Mouse (Mus musculus): ENCODE results near the gene Caskin2. TPM values are rescaled to one million over a fixed set of nuclear protein-coding genes. Genes with fewer than 3 reads are reported as not detected.

Caskin2 gene
- polyA plus RNA-seq, 1 experiment: not detected

DNA sequence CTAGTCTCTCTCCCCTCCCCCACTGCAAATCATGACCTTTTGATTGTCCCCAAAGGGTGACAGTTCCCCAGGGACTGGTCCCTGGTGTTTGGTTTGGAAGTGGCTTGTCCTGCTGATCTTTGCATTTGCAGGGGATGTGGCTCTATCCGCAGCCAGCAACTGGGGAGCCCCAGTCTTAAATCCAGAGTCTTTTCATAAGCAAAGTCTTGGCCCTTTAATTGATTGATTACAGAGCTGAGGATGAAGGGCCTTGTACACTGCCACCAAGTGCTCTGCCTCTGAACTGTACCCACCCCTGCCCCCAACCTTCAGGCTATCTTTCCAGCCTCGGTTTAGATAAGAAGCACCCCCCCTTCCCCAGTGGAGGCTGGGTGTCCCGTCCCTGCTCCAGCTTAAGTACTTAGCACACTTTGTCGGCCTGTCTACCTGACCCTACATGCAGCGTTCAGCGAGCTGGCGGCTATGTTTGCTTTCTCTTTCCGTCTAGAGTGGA, 19.6 kb upstream of the Caskin2 start:
- no peak overlapping the region for H3K4me3 ChIP-seq (ENCODE audit: insufficient read depth, low read depth, low read length)
- peaks cover 2% of the 10 kb centered on the region; the same call in 1 of the 2 replicates for H3K4me1 ChIP-seq (ENCODE audit: control insufficient read depth, insufficient read depth, low read length)
- WGBS: 63% methylated on average over 8 of the region's 8 CpGs
- TF ChIP-seq CTCF (IDR thresholded peaks at IDR 0.05; ENCODE audit: insufficient read depth, low read depth, low read length) (no peak), POLR2A (IDR thresholded peaks at IDR 0.05; ENCODE audit: insufficient read depth, low read depth, low read length) (no peak)
- no peak overlapping the region for H3K27ac ChIP-seq (ENCODE audit: insufficient read depth, low read depth, low read length)

GRCm38 (mm10) chr11:115832523-115832922, 19.1 kb upstream of the Caskin2 start:
- H3K4me3 ChIP-seq (ENCODE audit: insufficient read depth, low read depth, low read length): no peak overlapping the region
- H3K4me1 ChIP-seq (ENCODE audit: control insufficient read depth, insufficient read depth, low read length): peaks cover 2% of the 10 kb centered on the region; the same call in 1 of the 2 replicates
- no peak overlapping the region for H3K27ac ChIP-seq (ENCODE audit: insufficient read depth, low read depth, low read length)
- WGBS: 52% methylated on average over 8 of the region's 8 CpGs
- TF ChIP-seq POLR2A (IDR thresholded peaks at IDR 0.05; ENCODE audit: insufficient read depth, low read depth, low read length) (no peak), CTCF (IDR thresholded peaks at IDR 0.05; ENCODE audit: insufficient read depth, low read depth, low read length) (no peak)

DNA sequence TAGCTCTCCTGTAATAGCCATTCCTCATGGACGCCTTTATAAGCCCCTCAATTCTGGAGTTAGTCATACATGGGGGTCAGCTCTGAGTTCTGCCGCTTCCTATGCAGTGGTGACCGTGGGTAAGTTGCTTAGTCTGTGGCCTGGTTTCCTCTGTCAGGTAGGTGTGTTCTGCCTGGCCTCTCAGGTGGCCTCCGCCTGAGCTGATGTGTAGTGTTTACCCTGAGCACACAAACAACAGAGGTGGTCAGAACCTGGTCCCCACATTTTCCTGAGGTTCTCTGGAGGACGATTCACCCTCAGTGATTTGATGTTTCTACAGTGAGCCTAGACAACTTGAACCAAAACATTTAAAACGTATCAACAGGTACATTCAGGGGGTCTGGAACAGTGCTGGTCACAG, 18.6 kb upstream of the Caskin2 start:
- TF ChIP-seq CTCF (IDR thresholded peaks at IDR 0.05; ENCODE audit: insufficient read depth, low read depth, low read length) (no peak), POLR2A (IDR thresholded peaks at IDR 0.05; ENCODE audit: insufficient read depth, low read depth, low read length) (no peak)
- 86% methylated on average over 6 of the region's 6 CpGs for WGBS
- H3K27ac ChIP-seq (ENCODE audit: insufficient read depth, low read depth, low read length): no peak overlapping the region
- H3K4me1 ChIP-seq (ENCODE audit: control insufficient read depth, insufficient read depth, low read length): peaks cover 2% of the 10 kb centered on the region; the same call in 1 of the 2 replicates
- no peak overlapping the region for H3K4me3 ChIP-seq (ENCODE audit: insufficient read depth, low read depth, low read length)

GRCm38 (mm10) chr11:115831518-115831917, 18.1 kb upstream of the Caskin2 start:
- H3K27ac ChIP-seq (ENCODE audit: insufficient read depth, low read depth, low read length): no peak overlapping the region
- WGBS: 63% methylated on average over 3 of the region's 3 CpGs
- TF ChIP-seq CTCF (IDR thresholded peaks at IDR 0.05; ENCODE audit: insufficient read depth, low read depth, low read length): no peak
- TF ChIP-seq POLR2A (IDR thresholded peaks at IDR 0.05; ENCODE audit: insufficient read depth, low read depth, low read length): no peak
- H3K4me1 ChIP-seq (ENCODE audit: control insufficient read depth, insufficient read depth, low read length): peaks cover 2% of the 10 kb centered on the region; the same call in 1 of the 2 replicates
- no peak overlapping the region for H3K4me3 ChIP-seq (ENCODE audit: insufficient read depth, low read depth, low read length)

- H3K4me3 ChIP-seq (ENCODE audit: insufficient read depth, low read depth, low read length): no peak overlapping the region
- TF ChIP-seq CTCF (IDR thresholded peaks at IDR 0.05; ENCODE audit: insufficient read depth, low read depth, low read length) (no peak), POLR2A (IDR thresholded peaks at IDR 0.05; ENCODE audit: insufficient read depth, low read depth, low read length) (no peak)
- WGBS: 49% methylated on average over 25 of the region's 25 CpGs
- H3K4me1 ChIP-seq (ENCODE audit: control insufficient read depth, insufficient read depth, low read length): peaks cover 2% of the 10 kb centered on the region; the same call in 1 of the 2 replicates
- H3K27ac ChIP-seq (ENCODE audit: insufficient read depth, low read depth, low read length): no peak overlapping the region
Measured at GRCm38 (mm10) chr11:115830550-115831325, 17.3 kb upstream of the Caskin2 start.

DNA sequence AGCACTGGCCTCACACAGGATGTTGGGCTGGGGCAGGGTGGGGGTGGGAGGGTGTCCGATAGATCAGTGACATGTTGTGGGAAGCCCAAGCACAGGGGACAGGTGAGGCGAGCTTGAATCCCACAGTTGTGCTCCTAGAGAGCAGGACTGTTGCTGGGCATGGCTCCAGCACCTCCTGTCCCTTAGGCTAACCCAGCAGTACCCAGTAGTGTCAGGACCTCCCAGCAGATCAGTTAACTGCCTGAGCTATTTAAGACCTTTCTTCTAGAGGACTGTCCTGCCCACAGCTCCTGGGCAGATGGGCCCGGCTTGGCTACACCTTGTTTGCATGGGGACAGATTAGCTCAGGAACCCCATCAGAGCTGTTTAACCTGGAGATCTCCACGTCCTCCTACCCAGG, 15.6 kb upstream of the Caskin2 start:
- 83% methylated on average over 4 of the region's 4 CpGs for WGBS
- TF ChIP-seq POLR2A (IDR thresholded peaks at IDR 0.05; ENCODE audit: insufficient read depth, low read depth, low read length) (no peak), CTCF (IDR thresholded peaks at IDR 0.05; ENCODE audit: insufficient read depth, low read depth, low read length) (no peak)
- Histone ChIP-seq H3K4me3 (ENCODE audit: insufficient read depth, low read depth, low read length) (no peak overlapping the region), H3K27ac (ENCODE audit: insufficient read depth, low read depth, low read length) (no peak overlapping the region), H3K4me1 (ENCODE audit: control insufficient read depth, insufficient read depth, low read length) (peaks cover 5% of the 10 kb centered on the region)

- no peak for TF ChIP-seq CTCF (IDR thresholded peaks at IDR 0.05; ENCODE audit: insufficient read depth, low read depth, low read length)
- TF ChIP-seq POLR2A (IDR thresholded peaks at IDR 0.05; ENCODE audit: insufficient read depth, low read depth, low read length): no peak
- WGBS: 90% methylated on average over 6 of the region's 6 CpGs
- no peak overlapping the region for H3K27ac ChIP-seq (ENCODE audit: insufficient read depth, low read depth, low read length)
- H3K4me3 ChIP-seq (ENCODE audit: insufficient read depth, low read depth, low read length): no peak overlapping the region
- peaks cover 11% of the 10 kb centered on the region for H3K4me1 ChIP-seq (ENCODE audit: control insufficient read depth, insufficient read depth, low read length)
Measured at GRCm38 (mm10) chr11:115827624-115828023, 14.2 kb upstream of the Caskin2 start.

DNA sequence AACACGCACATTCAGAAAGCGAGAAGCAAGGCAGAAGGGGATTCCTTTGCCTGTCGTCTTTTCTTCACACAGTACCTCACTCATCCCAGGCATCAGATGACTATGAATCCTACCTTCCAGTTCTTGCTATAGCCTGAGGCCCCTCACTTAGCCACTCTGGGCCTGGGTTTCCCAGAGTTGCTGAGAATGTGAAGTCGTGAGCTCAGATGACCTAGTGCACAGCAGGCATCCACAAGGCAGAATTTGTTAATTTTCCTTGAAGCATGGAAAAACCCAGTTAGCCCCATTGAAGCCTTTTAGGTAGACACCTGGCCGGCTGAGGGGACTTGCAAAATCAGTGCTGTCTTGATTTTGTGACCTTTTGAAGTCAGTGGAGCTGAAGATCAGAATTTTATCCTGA, 13.0 kb upstream of the Caskin2 start:
- no peak overlapping the region for H3K4me3 ChIP-seq (ENCODE audit: insufficient read depth, low read depth, low read length)
- TF ChIP-seq POLR2A (IDR thresholded peaks at IDR 0.05; ENCODE audit: insufficient read depth, low read depth, low read length) (no peak), CTCF (IDR thresholded peaks at IDR 0.05; ENCODE audit: insufficient read depth, low read depth, low read length) (no peak)
- no peak overlapping the region for H3K27ac ChIP-seq (ENCODE audit: insufficient read depth, low read depth, low read length)
- peaks cover 11% of the 10 kb centered on the region for H3K4me1 ChIP-seq (ENCODE audit: control insufficient read depth, insufficient read depth, low read length)
- WGBS: 71% methylated on average over 5 of the region's 5 CpGs

GRCm38 (mm10) chr11:115824813-115825212, 11.4 kb upstream of the Caskin2 start:
- H3K4me1 ChIP-seq (ENCODE audit: control insufficient read depth, insufficient read depth, low read length): peaks cover 18% of the 10 kb centered on the region
- no peak overlapping the region for H3K4me3 ChIP-seq (ENCODE audit: insufficient read depth, low read depth, low read length)
- no peak overlapping the region for H3K27ac ChIP-seq (ENCODE audit: insufficient read depth, low read depth, low read length)
- TF ChIP-seq CTCF (IDR thresholded peaks at IDR 0.05; ENCODE audit: insufficient read depth, low read depth, low read length): no peak
- no peak for TF ChIP-seq POLR2A (IDR thresholded peaks at IDR 0.05; ENCODE audit: insufficient read depth, low read depth, low read length)
- WGBS: 35% methylated on average over 11 of the region's 11 CpGs

Data from olfactory bulb, adult 2 months (tissue).